Mouse (Mus musculus) hindbrain, embryonic 14.5 days (tissue): ENCODE data around the gene Hsd17b12. TPM values are rescaled to one million over a fixed set of nuclear protein-coding genes. Genes with fewer than 3 reads are reported as not detected.

ENCODE experiments used
- ATAC-seq: fragments of 200-750 bp; cut with Nextera tagmentation; 2 replicates; pipeline ENCODE4 v1.8.0; 2017; ENCODE audit warnings: moderate number of reproducible peaks, mild to moderate bottlenecking, moderate TSS enrichment, moderate library complexity; ENCODE audit not compliant: low FRiP score
- DNase-seq: peaks from one replicate; pipeline ENCODE4 v3.0.0-alpha.2; 2015; ENCODE audit warnings: low spot score
- H3K27ac ChIP-seq: fragments of 300-500 bp; sonication (generic); 2 replicates; pipeline ENCODE4 v1.5.1; 2014; ENCODE audit warnings: mild to moderate bottlenecking, moderate library complexity
- H3K27me3 ChIP-seq: fragments of 300-500 bp; sonication (generic); 2 replicates; pipeline ENCODE4 v1.6.1; 2014; ENCODE audit warnings: mild to moderate bottlenecking, low read length, mixed read lengths; ENCODE audit not compliant: control insufficient read depth, insufficient read depth
- H3K36me3 ChIP-seq: fragments of 300-500 bp; sonication (generic); replicated peaks from 2 replicates; pipeline ENCODE4 v1.6.1; 2014; ENCODE audit not compliant: control insufficient read depth, insufficient read depth
- H3K4me1 ChIP-seq: fragments of 300-500 bp; sonication (generic); replicated peaks from 2 replicates; pipeline ENCODE4 v1.6.1; 2014; ENCODE audit warnings: antibody characterized with exemption, low read length, mixed read lengths; ENCODE audit not compliant: control insufficient read depth, insufficient read depth
- H3K4me2 ChIP-seq: fragments of 300-500 bp; sonication (generic); replicated peaks from 2 replicates; pipeline ENCODE4 v1.6.1; 2014; ENCODE audit warnings: mild to moderate bottlenecking, moderate library complexity
- H3K4me3 ChIP-seq: fragments of 300-500 bp; sonication (generic); replicated peaks from 2 replicates; pipeline ENCODE4 v1.5.1; 2014; ENCODE audit warnings: mild to moderate bottlenecking, low read length
- H3K9ac ChIP-seq: fragments of 300-500 bp; sonication (generic); 2 replicates; pipeline ENCODE4 v1.6.1; 2014
- H3K9me3 ChIP-seq: fragments of 300-500 bp; sonication (generic); 2 replicates; pipeline ENCODE4 v1.6.1; 2016; ENCODE audit warnings: low read length; ENCODE audit not compliant: control insufficient read depth
- WGBS: fragments of 180-500 bp; shearing (Covaris S2); extraction: QIAGEN DNeasy Blood & Tissue Kit; methylation state at CpG from one replicate; pipeline ENCODE4 v1.1.7; 2014; 5-methylcytosine and 5-hydroxymethylcytosine counted together
- polyA plus RNA-seq: library from polyadenylated mRNA; unstranded; fragments of >200 nt; fragmentation: Nextera tagmentation; extraction: Ambion mirVana; gene quantifications from 2 replicates; pipeline ENCODE4 v1.2.1, GENCODE M21; 2014

Hsd17b12 gene
- polyA plus RNA-seq, 1 experiment from 2014 or later: 136 TPM

DNA sequence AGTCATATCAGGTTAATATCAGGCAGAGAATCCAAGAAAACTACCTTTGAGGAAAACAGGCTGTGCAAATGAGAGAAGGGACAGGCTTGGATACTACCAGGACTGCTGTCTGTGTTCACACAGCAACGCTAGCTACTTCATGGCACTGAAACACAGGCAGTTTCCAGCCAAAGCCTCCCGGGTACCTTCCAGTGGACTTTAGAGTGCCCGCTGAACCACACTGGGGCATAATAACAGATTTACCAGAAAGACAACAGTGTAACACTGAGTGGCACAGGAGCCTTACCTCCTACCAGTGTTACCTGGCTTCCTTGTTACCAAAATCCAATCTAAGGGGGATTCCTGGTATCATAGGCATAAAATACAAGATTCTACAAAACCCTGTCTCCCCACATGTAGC is 115.3 kb downstream of the Hsd17b12 start:
- DNase-seq: no peak
- no peak for ATAC-seq
- 97% methylated on average over 3 of the region's 3 CpGs for WGBS
- Histone ChIP-seq H3K9me3 (no peaks in the 10 kb centered on the region), H3K36me3 (0 out of 2 replicates have a peak, but pooled peaks cover 7% of the 10 kb centered on the region), H3K4me2 (no peak overlapping the region), H3K4me3 (no peak overlapping the region), H3K27ac (0 out of 2 replicates have a peak overlapping the region, but pooled peaks have one; percentile 66), H3K27me3 (no peaks in the 10 kb centered on the region), H3K9ac (no peak overlapping the region), H3K4me1 (peaks cover 16% of the 10 kb centered on the region; the same call in 1 of the 2 replicates)

DNA sequence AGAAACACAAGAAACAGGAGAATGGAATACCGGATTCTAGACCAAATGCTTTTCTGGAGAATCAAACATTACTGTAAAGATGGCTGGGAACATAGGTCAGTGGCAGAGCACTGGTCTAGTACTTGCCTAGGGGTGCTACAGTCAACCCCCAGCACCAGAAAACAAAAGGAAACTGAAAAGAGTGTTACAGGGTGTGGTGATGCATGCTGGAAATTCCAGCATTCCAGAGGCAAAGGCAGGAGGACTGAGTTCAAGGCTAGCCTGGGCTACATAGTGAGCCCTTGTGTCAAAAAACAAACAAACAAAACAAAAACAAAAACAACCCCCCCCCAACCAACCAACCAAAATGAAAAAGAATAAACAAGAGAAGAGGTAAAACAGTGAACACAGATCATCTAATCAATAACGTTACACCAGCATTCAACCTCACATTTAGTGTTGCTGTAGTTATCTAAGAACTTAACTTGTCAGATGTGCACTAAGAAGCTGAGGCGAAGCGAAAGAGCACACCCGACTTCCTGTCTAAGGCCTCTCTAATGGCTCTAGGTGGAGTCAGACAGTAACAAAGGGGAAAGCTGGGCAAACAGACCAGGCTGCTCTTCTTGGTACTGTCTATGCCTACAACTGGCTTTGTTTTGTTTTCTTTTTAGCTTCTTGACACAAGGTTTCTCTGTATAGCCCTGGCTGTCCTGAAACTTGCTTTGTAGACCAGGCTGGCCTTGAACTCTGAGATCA is 117.2 kb downstream of the Hsd17b12 start:
- DNase-seq (no peak), ATAC-seq (no peak)
- WGBS: 98% methylated on average over 5 of the region's 5 CpGs
- Histone ChIP-seq H3K9ac (no peak overlapping the region), H3K36me3 (0 out of 2 replicates have a peak, but pooled peaks cover 7% of the 10 kb centered on the region), H3K4me3 (no peak overlapping the region), H3K4me2 (no peak overlapping the region), H3K9me3 (no peaks in the 10 kb centered on the region), H3K4me1 (peaks cover 12% of the 10 kb centered on the region; the same call in 1 of the 2 replicates), H3K27me3 (no peaks in the 10 kb centered on the region), H3K27ac (no peak overlapping the region)

DNA sequence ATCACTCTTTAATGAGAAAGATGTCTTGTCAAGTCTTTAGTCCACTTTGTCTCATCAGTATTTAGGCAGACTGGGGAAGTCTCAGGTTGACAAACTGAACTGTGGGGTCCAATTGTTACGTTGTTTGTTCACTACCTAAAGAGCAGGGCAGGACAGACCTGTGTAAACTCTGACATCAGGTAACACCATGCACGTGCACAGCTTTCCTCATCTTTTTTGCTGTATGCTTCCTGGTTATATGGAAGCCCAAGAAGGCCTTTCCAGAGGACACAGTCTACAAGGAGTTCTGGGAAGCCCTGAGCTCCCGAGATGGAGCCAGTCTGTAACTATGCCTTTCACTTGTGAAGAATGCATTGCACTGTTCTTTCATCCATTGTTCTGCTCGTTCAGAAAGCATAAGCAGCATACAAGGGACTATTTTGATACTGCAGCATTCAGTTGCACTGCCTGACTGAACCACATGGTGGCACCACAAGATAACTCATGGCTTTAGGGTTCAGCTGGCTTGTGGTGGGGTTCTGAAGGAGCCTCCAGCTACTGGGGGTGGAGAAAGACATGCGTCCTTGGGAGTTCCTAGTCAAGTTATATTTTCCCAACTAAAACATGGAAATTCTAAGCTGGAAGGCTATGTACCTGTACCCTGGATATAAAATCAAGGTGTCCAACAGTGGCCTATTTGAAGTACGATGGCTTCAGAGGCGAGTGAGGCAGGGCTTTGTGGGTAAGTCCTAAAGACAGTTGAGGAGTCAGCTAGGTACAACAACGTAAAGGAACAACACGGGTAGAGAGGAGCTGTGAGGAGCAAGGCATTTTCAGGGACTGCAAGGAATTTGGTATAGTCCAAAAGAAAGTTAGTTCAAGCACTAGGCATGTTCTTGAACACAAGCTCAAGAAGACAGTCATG is 122.1 kb downstream of the Hsd17b12 start:
- ATAC-seq: peak; percentile 89; the same call in 1 of the 2 replicates
- Histone ChIP-seq H3K9me3 (no peaks in the 10 kb centered on the region), H3K36me3 (peaks cover 29% of the 10 kb centered on the region), H3K9ac (no peak overlapping the region), H3K27me3 (no peaks in the 10 kb centered on the region), H3K4me3 (no peak overlapping the region), H3K4me1 (no peaks in the 10 kb centered on the region), H3K4me2 (no peak overlapping the region), H3K27ac (no peak overlapping the region)
- peak; percentile 94 for DNase-seq
- WGBS: 67% methylated on average over 9 of the region's 9 CpGs

DNA sequence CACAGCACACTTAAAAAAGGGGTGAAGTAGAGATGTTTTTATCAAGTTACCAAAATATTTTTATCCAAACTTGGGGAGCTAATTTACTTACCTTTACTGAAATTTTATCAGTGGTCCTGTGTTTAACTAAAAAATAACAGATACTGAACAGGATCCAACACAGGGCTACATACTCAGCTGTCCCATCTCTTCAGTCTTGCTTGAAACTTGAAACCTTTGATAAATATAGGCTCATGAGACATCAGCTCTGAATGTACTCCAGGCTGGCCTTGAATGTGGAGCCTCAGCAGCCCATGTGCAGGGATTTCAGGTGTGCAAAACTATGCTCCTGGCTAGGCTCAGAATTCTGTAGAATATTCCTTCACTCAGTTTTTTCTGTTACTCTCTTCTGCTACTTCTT is 127.2 kb downstream of the Hsd17b12 start:
- ATAC-seq (no peak), DNase-seq (no peak)
- Histone ChIP-seq H3K27ac (no peak overlapping the region), H3K4me1 (no peaks in the 10 kb centered on the region), H3K27me3 (no peaks in the 10 kb centered on the region), H3K9ac (no peak overlapping the region), H3K9me3 (no peaks in the 10 kb centered on the region), H3K4me3 (no peak overlapping the region), H3K36me3 (peaks cover 30% of the 10 kb centered on the region), H3K4me2 (no peak overlapping the region)

DNA sequence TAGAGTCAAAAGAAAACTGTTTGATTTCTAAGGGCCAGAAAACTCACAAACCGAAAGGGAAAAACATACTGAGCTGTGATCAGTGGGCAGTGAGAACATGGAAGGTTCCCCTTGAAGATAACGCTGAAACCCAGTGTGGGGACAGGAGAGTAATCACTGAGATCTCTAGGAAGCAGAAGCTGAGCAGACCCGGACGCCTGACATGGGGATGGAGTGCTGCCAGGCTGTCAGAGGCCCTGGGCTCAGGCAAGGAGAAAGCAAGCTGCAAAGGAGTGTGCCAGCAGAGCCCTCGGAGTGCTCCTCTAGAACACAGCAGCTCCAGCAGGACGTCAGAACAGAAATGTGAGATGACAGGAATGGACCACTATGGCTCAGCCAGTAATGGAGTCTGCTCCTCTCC is 133.1 kb downstream of the Hsd17b12 start:
- ATAC-seq: no peak
- no peak overlapping the region for H3K4me2 ChIP-seq
- no peak overlapping the region for H3K4me3 ChIP-seq
- H3K36me3 ChIP-seq: no peaks in the 10 kb centered on the region
- 59% methylated on average over 6 of the region's 6 CpGs for WGBS
- no peaks in the 10 kb centered on the region for H3K4me1 ChIP-seq
- H3K9ac ChIP-seq: no peak overlapping the region
- DNase-seq: no peak
- H3K27me3 ChIP-seq: no peaks in the 10 kb centered on the region
- H3K27ac ChIP-seq: no peak overlapping the region
- no peaks in the 10 kb centered on the region for H3K9me3 ChIP-seq

DNA sequence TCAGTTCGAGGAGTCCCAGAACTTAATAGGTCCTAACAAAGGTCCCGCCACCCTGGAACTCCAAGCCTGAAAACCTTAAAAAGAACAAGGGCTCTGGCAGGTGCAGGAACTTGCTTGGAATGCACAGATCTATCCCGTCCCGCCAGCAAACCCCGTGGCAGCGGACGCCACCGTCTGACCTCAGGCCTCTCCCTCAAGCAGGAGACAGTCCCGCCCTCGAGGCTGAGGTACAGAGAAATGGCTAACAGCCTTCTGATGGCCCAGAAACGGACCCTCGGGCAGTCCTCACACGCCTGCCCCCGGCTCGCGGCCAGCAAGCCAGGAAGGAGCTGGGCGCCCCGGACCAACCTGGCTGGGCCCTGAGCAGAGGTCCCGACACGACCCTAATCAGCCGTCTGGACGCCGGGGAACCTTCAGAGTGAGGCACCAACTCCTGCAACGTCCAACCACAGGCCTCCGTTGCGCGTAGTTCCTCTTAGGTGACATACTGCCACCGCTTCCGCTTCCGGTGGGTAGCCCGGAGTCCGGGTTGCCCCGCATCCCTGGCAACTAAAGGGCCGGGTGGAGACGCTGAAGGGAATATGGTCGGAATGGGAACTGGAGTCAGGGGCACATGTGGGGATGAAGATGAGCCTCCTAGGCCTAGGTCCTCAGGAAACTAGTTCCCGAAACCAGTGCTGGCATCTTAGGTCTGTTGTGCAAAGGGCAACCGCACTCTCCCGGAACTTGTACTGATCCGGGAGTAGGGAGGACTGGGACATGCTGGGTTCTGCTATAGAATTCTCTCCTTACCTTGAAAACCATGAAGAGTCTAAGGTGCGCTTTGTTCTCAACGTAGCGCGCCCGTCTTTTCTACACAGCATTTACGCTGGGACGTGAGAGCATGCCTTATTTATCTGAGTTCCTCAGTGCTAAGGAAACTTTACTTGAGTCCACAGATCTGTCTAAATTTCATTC is 147.2 kb downstream of the Hsd17b12 start, which contains the start of gene Alkbh3:
TSS of gene Alkbh3 (minus strand) at position 473 of the 957 bp plus-strand sequence.
- Histone ChIP-seq H3K9me3 (0 out of 2 replicates have a peak, but pooled peaks cover 5% of the 10 kb centered on the region), H3K9ac (peak within 1 kb of the TSS; percentile 79), H3K4me3 (peak within 1 kb of the TSS; percentile 77), H3K4me1 (peaks cover 11% of the 10 kb centered on the region), H3K36me3 (peaks cover 31% of the 10 kb centered on the region), H3K27me3 (no peaks in the 10 kb centered on the region), H3K27ac (peak within 1 kb of the TSS; percentile 53; the same call in 1 of the 2 replicates), H3K4me2 (peak within 1 kb of the TSS; percentile 89)
- ATAC-seq (peak; percentile 99), DNase-seq (peak; percentile 96)
- WGBS: 5% methylated on average over 47 of the region's 47 CpGs

DNA sequence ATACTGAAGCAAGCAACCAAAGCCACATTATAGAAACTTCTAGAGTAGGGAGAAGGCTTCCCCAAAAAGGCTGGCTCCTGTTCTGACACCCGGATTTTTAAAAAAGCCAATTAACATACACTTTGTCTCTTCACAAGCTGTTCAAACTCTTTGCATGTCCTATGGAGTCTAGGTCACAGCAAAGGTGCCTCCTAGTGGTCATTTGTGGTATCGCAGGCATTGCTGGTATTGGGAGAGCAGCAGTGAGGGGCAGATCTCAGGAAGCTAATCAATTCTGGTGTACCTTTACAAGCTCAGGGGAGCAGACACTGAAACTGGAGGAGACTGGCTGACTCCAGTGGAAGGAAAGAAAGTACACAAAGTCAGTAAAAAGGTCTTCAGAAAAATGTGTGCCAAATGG is 155.4 kb downstream of the Hsd17b12 start:
- H3K9me3 ChIP-seq: no peaks in the 10 kb centered on the region
- no peaks in the 10 kb centered on the region for H3K27me3 ChIP-seq
- H3K4me1 ChIP-seq: no peaks in the 10 kb centered on the region
- H3K9ac ChIP-seq: no peak overlapping the region
- peaks cover 88% of the 10 kb centered on the region for H3K36me3 ChIP-seq
- WGBS: 2% methylated on average over 2 of the region's 2 CpGs
- H3K4me2 ChIP-seq: no peak overlapping the region
- H3K27ac ChIP-seq: no peak overlapping the region
- peak; percentile 96 for DNase-seq
- peak; percentile 62; the same call in 1 of the 2 replicates for ATAC-seq
- H3K4me3 ChIP-seq: no peak overlapping the region

DNA sequence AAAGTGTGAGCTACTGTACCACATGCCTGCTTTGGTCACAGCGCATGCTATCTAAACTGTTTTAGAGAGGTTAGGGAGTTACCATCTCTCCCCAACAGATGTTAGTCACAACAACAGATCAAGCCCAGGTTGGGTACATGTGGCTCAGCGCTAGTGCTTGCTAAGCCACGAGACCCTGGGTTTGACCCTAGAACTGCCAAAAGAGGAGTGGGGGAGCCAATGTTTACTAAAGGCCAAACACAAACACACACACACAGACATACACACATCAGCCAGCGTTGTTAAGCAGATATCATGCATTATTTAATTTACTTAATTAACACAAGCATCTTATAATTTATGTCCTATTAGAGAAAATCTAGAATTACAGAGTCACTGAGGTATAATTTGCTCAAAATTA is 155.8 kb downstream of the Hsd17b12 start:
- no peak for DNase-seq
- Histone ChIP-seq H3K36me3 (peaks cover 86% of the 10 kb centered on the region), H3K4me1 (no peaks in the 10 kb centered on the region), H3K4me2 (no peak overlapping the region), H3K27ac (no peak overlapping the region), H3K9me3 (no peaks in the 10 kb centered on the region), H3K9ac (no peak overlapping the region), H3K4me3 (no peak overlapping the region), H3K27me3 (no peaks in the 10 kb centered on the region)
- no peak for ATAC-seq
- WGBS: 87% methylated on average over 4 of the region's 4 CpGs
